Mouse (Mus musculus): ENCODE measurements around the gene Popdc2. TPM values are rescaled to one million over a fixed set of nuclear protein-coding genes. Genes with fewer than 3 reads are reported as not detected.

Popdc2 gene
- polyA plus RNA-seq, 1 experiment from 2014 or later = 0.22 TPM

DNA sequence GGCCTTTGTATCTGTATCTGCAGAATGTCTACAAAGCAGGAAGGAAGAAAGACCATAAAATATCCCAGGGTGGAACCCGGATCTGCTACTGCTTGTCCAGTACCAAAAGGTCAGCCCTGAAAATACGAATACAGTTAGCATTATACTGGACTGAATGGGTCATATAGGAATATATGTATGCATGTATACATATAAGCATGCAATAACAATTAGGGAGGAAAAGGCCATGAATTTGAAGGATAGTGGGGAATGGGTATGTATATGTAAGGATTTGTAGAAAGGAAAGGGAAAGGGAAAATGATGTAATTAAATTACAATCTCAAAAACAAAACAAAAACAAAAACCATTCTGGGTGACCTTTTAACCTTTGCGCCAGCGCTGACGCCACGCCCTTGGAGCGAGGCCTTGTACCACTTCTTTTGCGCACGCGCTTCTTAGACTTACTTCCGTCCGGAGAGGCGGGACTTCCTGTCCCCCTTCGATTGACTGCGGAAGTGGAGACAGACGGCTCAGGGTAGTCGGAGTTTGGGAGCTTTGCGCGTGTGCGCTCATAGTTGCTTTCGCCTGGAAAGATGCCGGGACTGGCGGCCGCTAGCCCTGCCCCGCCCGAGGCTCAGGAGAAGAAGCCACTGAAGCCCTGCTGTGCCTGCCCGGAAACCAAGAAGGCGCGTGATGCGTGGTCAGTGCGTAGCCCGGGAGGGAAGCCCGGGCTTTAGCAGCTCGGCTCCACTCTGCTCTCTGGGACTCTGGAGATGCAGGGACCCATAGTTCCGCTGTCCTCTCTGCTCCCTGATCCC, 15.3 kb upstream of the Popdc2 start, which contains the start of the genes Cox17 and Gm21987:
Gene Cox17 (plus strand): TSS at position 463 of the 797 bp plus-strand sequence.
Gene Gm21987 (plus strand): TSS at position 512 of the 797 bp plus-strand sequence.
- WGBS = 3% methylated on average over 35 of the region's 35 CpGs
- Histone ChIP-seq H3K9me3 (no peaks in the 10 kb centered on the region), H3K36me3 (peaks cover 21% of the 10 kb centered on the region), H3K27ac (replicated peaks) (peak within 1 kb of the TSS; percentile 91), H3K9ac (replicated peaks) (peak within 1 kb of the TSS; percentile 85), H3K4me1 (peaks cover 20% of the 10 kb centered on the region), H3K4me3 (peak within 1 kb of the TSS; percentile 99), H3K4me2 (replicated peaks) (peak within 1 kb of the TSS; percentile 68), H3K27me3 (no peaks in the 10 kb centered on the region)
- ATAC-seq (replicated peaks) = peak; percentile 97

GRCm38 (mm10) chr16:38347588-38347987, 14.4 kb upstream of the Popdc2 start:
- Histone ChIP-seq H3K4me3 (peak overlapping the region; percentile 99), H3K27me3 (no peaks in the 10 kb centered on the region), H3K36me3 (peaks cover 28% of the 10 kb centered on the region), H3K27ac (replicated peaks) (no peak overlapping the region), H3K9ac (replicated peaks) (peak overlapping the region; percentile 85), H3K4me1 (peaks cover 17% of the 10 kb centered on the region), H3K9me3 (no peaks in the 10 kb centered on the region), H3K4me2 (replicated peaks) (peak overlapping the region; percentile 68)
- 68% methylated on average over 6 of the region's 6 CpGs for WGBS
- no peak for ATAC-seq (replicated peaks)

- Histone ChIP-seq H3K9me3 (no peaks in the 10 kb centered on the region), H3K27ac (replicated peaks) (no peak overlapping the region), H3K4me2 (replicated peaks) (no peak overlapping the region), H3K27me3 (no peaks in the 10 kb centered on the region), H3K9ac (replicated peaks) (no peak overlapping the region), H3K4me3 (no peak overlapping the region), H3K36me3 (peaks cover 28% of the 10 kb centered on the region), H3K4me1 (peaks cover 17% of the 10 kb centered on the region)
- WGBS = 91% methylated on average over 9 of the region's 9 CpGs
- no peak for ATAC-seq (replicated peaks)
Observed at GRCm38 (mm10) chr16:38348217-38348761, 13.7 kb upstream of the Popdc2 start.

DNA sequence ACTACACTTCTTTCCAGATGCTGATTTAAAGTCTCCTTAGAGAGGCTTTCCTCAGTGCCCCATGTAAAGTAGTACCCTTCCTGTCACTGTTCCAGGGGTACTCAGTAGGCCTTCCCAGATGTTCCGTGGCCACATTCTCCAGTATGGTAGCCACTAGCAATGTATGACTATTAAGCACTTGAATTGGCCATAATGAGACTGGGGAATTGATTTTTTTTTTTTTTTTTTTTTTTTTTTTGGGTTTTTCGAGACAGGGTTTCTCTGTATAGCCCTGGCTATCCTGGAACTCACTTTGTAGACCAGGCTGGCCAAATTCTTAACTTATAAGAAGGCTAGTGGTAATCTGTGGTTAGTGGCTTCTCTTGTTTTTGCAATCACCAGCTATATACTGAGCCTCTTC, 12.1 kb upstream of the Popdc2 start:
- Histone ChIP-seq H3K9ac (replicated peaks) (no peak overlapping the region), H3K27me3 (no peaks in the 10 kb centered on the region), H3K4me1 (peaks cover 17% of the 10 kb centered on the region), H3K27ac (replicated peaks) (no peak overlapping the region), H3K9me3 (no peaks in the 10 kb centered on the region), H3K36me3 (peaks cover 28% of the 10 kb centered on the region), H3K4me3 (no peak overlapping the region), H3K4me2 (replicated peaks) (no peak overlapping the region)
- 90% methylated on average over 2 of the region's 2 CpGs for WGBS
- ATAC-seq (replicated peaks) = no peak

GRCm38 (mm10) chr16:38350361-38350855, 11.6 kb upstream of the Popdc2 start:
- H3K9ac ChIP-seq (replicated peaks) = no peak overlapping the region
- ATAC-seq (replicated peaks) = no peak
- H3K27me3 ChIP-seq = no peaks in the 10 kb centered on the region
- peaks cover 17% of the 10 kb centered on the region for H3K4me1 ChIP-seq
- 91% methylated on average over 7 of the region's 7 CpGs for WGBS
- H3K36me3 ChIP-seq = peaks cover 28% of the 10 kb centered on the region
- H3K4me3 ChIP-seq = no peak overlapping the region
- H3K9me3 ChIP-seq = no peaks in the 10 kb centered on the region
- H3K4me2 ChIP-seq (replicated peaks) = no peak overlapping the region
- no peak overlapping the region for H3K27ac ChIP-seq (replicated peaks)

GRCm38 (mm10) chr16:38350939-38351338, 11.1 kb upstream of the Popdc2 start:
- no peak for ATAC-seq (replicated peaks)
- H3K27ac ChIP-seq (replicated peaks) = no peak overlapping the region
- no peaks in the 10 kb centered on the region for H3K27me3 ChIP-seq
- WGBS = 84% methylated on average over 6 of the region's 6 CpGs
- H3K36me3 ChIP-seq = peaks cover 28% of the 10 kb centered on the region
- H3K4me2 ChIP-seq (replicated peaks) = no peak overlapping the region
- H3K4me1 ChIP-seq = peaks cover 17% of the 10 kb centered on the region
- H3K9me3 ChIP-seq = no peaks in the 10 kb centered on the region
- H3K9ac ChIP-seq (replicated peaks) = no peak overlapping the region
- no peak overlapping the region for H3K4me3 ChIP-seq

- H3K9ac ChIP-seq (replicated peaks) = no peak overlapping the region
- 82% methylated on average over 7 of the region's 7 CpGs for WGBS
- peaks cover 13% of the 10 kb centered on the region for H3K4me1 ChIP-seq
Observed at GRCm38 (mm10) chr16:38352031-38352430, 10.0 kb upstream of the Popdc2 start.

DNA sequence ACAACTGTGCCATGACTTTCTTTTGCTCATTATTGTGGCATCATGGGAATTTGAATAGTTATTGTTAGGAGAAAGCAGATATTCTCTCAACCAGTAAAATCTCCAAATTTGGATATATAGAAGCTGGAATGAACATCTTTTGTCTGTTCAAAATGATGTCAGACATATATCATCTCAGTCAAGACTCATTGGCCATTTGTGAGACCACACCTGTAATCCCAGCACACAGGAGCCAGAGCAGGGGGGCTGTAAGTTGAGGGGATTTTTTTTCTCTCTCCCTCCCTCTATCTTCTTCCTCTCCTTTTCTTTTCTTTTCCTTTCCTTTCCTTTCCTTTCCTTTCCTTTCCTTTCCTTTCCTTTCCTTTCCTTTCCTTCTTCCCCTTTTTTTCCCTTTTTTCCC, 9.2 kb upstream of the Popdc2 start:
- peaks cover 8% of the 10 kb centered on the region for H3K4me1 ChIP-seq
- no peak overlapping the region for H3K9ac ChIP-seq (replicated peaks)
- H3K36me3 ChIP-seq = peaks cover 28% of the 10 kb centered on the region
- H3K4me3 ChIP-seq = no peak overlapping the region
- H3K9me3 ChIP-seq = no peaks in the 10 kb centered on the region
- no peak overlapping the region for H3K4me2 ChIP-seq (replicated peaks)
- H3K27me3 ChIP-seq = no peaks in the 10 kb centered on the region
- H3K27ac ChIP-seq (replicated peaks) = no peak overlapping the region
- no peak for ATAC-seq (replicated peaks)

More at GRCm38 (mm10) chr16:38352031-38352430, 10.0 kb upstream of the Popdc2 start:
- H3K4me3 ChIP-seq = no peak overlapping the region
- no peak overlapping the region for H3K4me2 ChIP-seq (replicated peaks)
- H3K36me3 ChIP-seq = peaks cover 28% of the 10 kb centered on the region
- no peak overlapping the region; the same call in 1 of the 2 replicates for H3K27ac ChIP-seq (replicated peaks)
- ATAC-seq (replicated peaks) = no peak
- H3K27me3 ChIP-seq = no peaks in the 10 kb centered on the region
- no peaks in the 10 kb centered on the region for H3K9me3 ChIP-seq

DNA sequence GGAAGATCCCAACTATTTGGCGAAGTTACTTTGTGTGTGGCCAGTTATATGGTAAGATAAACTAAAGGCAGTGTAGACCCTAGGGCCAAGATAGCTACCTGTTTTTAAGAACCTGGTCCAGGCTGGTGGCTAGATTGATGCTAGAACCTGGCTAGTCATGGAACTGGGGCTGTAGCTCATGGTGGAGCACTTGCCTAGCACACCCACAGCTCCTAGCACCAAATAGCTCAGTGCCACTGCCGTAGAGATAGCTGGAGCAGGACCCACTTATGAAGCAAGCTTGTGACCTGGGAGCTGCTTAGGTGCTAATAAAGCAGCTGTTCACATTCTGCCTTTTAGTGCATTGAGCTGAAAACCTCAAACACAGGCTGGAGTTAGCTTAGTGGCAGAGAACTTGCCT, 8.4 kb upstream of the Popdc2 start:
- H3K4me3 ChIP-seq = no peak overlapping the region
- H3K27me3 ChIP-seq = no peaks in the 10 kb centered on the region
- H3K4me2 ChIP-seq (replicated peaks) = no peak overlapping the region
- peaks cover 28% of the 10 kb centered on the region for H3K36me3 ChIP-seq
- H3K4me1 ChIP-seq = no peaks in the 10 kb centered on the region
- H3K9me3 ChIP-seq = no peaks in the 10 kb centered on the region
- no peak overlapping the region for H3K27ac ChIP-seq (replicated peaks)
- H3K9ac ChIP-seq (replicated peaks) = no peak overlapping the region
- no peak for ATAC-seq (replicated peaks)
- 91% methylated on average over 2 of the region's 2 CpGs for WGBS

DNA sequence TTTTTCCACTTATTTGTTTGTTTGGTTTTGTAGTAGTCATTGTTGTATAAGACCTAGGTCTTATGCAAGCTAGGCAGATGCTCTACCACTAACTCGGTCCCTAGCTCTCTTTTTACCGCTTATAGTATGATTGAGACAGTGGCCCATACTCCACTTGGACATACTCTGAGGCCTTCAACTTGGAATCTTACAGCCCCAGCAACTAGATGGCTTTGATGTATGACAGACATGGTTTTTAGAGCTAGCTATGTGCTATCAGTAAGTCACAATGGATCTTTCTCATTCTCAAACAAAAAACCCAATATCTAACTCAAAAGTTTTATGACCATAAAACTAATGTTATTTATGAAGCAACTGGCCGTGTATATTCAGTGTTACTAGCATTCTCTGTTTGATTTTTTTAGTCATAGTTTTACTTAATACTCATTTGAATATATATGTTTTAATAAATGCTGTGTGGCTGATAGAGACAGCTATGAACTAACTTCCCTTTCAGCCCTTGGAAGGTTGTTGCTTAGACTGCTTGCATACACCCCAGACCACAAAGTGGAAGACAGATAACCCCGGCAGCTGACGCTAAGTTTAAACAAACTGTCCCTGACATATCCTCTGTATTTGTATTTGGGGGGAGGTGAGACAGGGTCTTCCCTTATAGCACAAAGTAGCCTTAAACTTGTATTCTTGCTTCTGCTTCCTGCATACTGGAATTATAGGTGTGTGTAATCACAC, 7.7 kb upstream of the Popdc2 start:
- H3K27me3 ChIP-seq = no peaks in the 10 kb centered on the region
- no peak overlapping the region for H3K9ac ChIP-seq (replicated peaks)
- 95% methylated on average over 5 of the region's 5 CpGs for WGBS
- no peak overlapping the region for H3K4me2 ChIP-seq (replicated peaks)
- peaks cover 26% of the 10 kb centered on the region for H3K36me3 ChIP-seq
- H3K4me3 ChIP-seq = no peak overlapping the region
- no peak overlapping the region for H3K27ac ChIP-seq (replicated peaks)
- ATAC-seq (replicated peaks) = no peak
- no peaks in the 10 kb centered on the region for H3K4me1 ChIP-seq
- H3K9me3 ChIP-seq = no peaks in the 10 kb centered on the region

- no peak overlapping the region for H3K9ac ChIP-seq (replicated peaks)
- no peaks in the 10 kb centered on the region for H3K36me3 ChIP-seq
- H3K27me3 ChIP-seq = no peaks in the 10 kb centered on the region
- H3K4me3 ChIP-seq = no peak overlapping the region
- no peaks in the 10 kb centered on the region for H3K9me3 ChIP-seq
- H3K4me1 ChIP-seq = no peaks in the 10 kb centered on the region
- H3K27ac ChIP-seq (replicated peaks) = no peak overlapping the region
- H3K4me2 ChIP-seq (replicated peaks) = no peak overlapping the region
- ATAC-seq (replicated peaks) = no peak
- 93% methylated on average over 6 of the region's 6 CpGs for WGBS
Observed at GRCm38 (mm10) chr16:38358256-38358812, 3.7 kb upstream of the Popdc2 start.

DNA sequence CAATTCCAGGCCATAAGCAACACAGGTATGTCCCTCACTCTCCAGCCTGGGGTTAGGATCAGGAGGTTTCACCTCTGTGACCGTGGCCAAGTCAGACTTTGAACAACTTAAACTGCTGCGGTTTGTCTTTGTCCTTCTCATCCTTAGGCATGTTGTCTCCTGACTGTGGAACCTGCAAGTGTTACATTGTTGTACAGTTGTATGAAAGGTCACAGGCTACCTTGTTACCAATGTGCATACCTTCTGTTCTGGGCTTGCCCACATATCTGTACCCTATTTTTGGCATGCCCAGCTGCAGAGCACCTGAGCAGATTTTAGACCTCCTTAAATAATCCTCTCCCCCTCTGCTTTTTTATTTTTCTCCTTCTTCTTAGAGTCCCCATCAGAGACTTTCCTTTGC, 2.8 kb upstream of the Popdc2 start:
- Histone ChIP-seq H3K27ac (replicated peaks) (no peak overlapping the region), H3K36me3 (no peaks in the 10 kb centered on the region), H3K9me3 (no peaks in the 10 kb centered on the region), H3K4me1 (no peaks in the 10 kb centered on the region), H3K27me3 (no peaks in the 10 kb centered on the region), H3K4me3 (no peak overlapping the region), H3K4me2 (replicated peaks) (no peak overlapping the region), H3K9ac (replicated peaks) (no peak overlapping the region)
- WGBS = 90% methylated on average over 2 of the region's 2 CpGs
- no peak for ATAC-seq (replicated peaks)

Measured in forebrain, embryonic 15.5 days (tissue).